Mouse (Mus musculus) urinary bladder, postnatal 10 days (tissue): ENCODE measurements around the gene Gm4302.
"Not testable (repeated sequence)": the region's sequence is repeated elsewhere in the genome, so short reads cannot be mapped to it uniquely, and the experiment has no call there.

Experiments
- DNase-seq: peaks from one replicate; pipeline ENCODE4 v3.0.0; 2022; ENCODE audit warnings: low spot score

The Gm4302 gene

GRCm38 (mm10) chr10:100340536-100340935 lies at the start of gene Gm4302:
Gene Gm4302, plus strand, starts transcription at chr10:100340836.
- DNase-seq = not testable (repeated sequence)

GRCm38 (mm10) chr10:100296105-100296504 lies 44.5 kb upstream of the Gm4302 start:
- DNase-seq = no peak

- not testable (repeated sequence) for DNase-seq
These were observed 40.5 kb upstream of the Gm4302 start for GRCm38 (mm10) chr10:100300106-100300505.

- DNase-seq = not testable (repeated sequence)
These were observed 5.3 kb upstream of the Gm4302 start, which contains the start of gene Gm4301 for GRCm38 (mm10) chr10:100335376-100335775. Gene Gm4301, plus strand, starts transcription at chr10:100335676.

- DNase-seq = not testable (repeated sequence)
These were observed 5.0 kb downstream of the Gm4302 start, which contains the start of gene Gm4303 for GRCm38 (mm10) chr10:100345672-100346071. Gene Gm4303, plus strand, starts transcription at chr10:100345972.

- DNase-seq = not testable (repeated sequence)
These were observed 10.2 kb downstream of the Gm4302 start, which contains the start of gene Gm4305 for GRCm38 (mm10) chr10:100350793-100351192. Gene Gm4305, plus strand, starts transcription at chr10:100351093.

- not testable (repeated sequence) for DNase-seq
These were observed 16.2 kb downstream of the Gm4302 start for GRCm38 (mm10) chr10:100356841-100357240.

GRCm38 (mm10) chr10:100361038-100361437 lies 20.4 kb downstream of the Gm4302 start, which contains the start of gene Gm4307:
Gene Gm4307, plus strand, starts transcription at chr10:100361338.
- not testable (repeated sequence) for DNase-seq

- not testable (repeated sequence) for DNase-seq
These were observed 41.8 kb downstream of the Gm4302 start, which contains the start of gene Gm4312 for GRCm38 (mm10) chr10:100382460-100382859. Gene Gm4312, minus strand, starts transcription at chr10:100382560.
